Mouse (Mus musculus): ENCODE measurements around the gene Psmd3. TPM values are rescaled to one million over a fixed set of nuclear protein-coding genes. Genes with fewer than 3 reads are reported as not detected.
A peak's percentile ranks its signal among the peaks of the same experiment; 100 is the strongest.

Psmd3 gene
- total and polyA plus RNA-seq, 2 experiments from 2014 or later: 96.4 to 147 TPM

GRCm38 (mm10) chr11:98738925-98739324 is 56.6 kb downstream of the Psmd3 start:
- no peak overlapping the region for H3K4me3 ChIP-seq (ENCODE audit: low read depth, low read length)
- H3K4me2 ChIP-seq (ENCODE audit: low read depth, low read length): no peak overlapping the region
- no peak overlapping the region for H3K27ac ChIP-seq (ENCODE audit: low read depth)
- DNase-seq (ENCODE audit: low spot score) (no peak), ATAC-seq (ENCODE audit: insufficient read depth, low read depth) (no peak)
- H3K4me1 ChIP-seq (ENCODE audit: control insufficient read depth, insufficient read depth): peaks cover 17% of the 10 kb centered on the region
- peaks cover 3% of the 10 kb centered on the region; the same call in 1 of the 2 replicates for H3K9me3 ChIP-seq (replicated peaks; ENCODE audit: control insufficient read depth, low read length)
- no peaks in the 10 kb centered on the region for H3K36me3 ChIP-seq (replicated peaks; ENCODE audit: control insufficient read depth, insufficient read depth, low read length)
- TF ChIP-seq EP300 (IDR thresholded peaks at IDR 0.05; ENCODE audit: low read depth) (no peak), CTCF (IDR thresholded peaks at IDR 0.05; ENCODE audit: low read depth) (no peak)
- WGBS: 59% methylated on average over 9 of the region's 9 CpGs
- H3K9ac ChIP-seq (replicated peaks; ENCODE audit: low read depth, low read length): no peak overlapping the region
- H3K27me3 ChIP-seq (ENCODE audit: control insufficient read depth, insufficient read depth, low read length): no peaks in the 10 kb centered on the region

DNA sequence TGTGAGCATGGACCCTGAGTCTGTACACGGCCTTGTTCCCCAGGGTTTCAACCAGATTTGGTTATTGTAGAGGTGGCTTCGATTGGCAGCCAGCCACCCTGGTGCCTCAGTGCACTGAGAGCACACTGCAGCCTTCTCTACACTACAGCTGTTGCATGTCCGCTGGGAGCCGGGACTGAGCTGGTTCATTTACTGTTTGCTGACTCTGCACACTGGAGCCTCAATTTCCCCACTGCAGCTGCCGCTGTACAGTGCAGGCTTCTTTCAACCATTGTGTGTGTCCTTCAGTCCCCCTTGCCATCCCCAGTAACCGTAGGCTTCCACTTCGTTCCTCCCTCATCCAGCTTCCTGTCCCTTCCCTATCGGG is 57.7 kb downstream of the Psmd3 start:
- H3K9me3 ChIP-seq (replicated peaks; ENCODE audit: control insufficient read depth, low read length): no peaks in the 10 kb centered on the region
- no peaks in the 10 kb centered on the region for H3K27me3 ChIP-seq (ENCODE audit: control insufficient read depth, insufficient read depth, low read length)
- DNase-seq (ENCODE audit: low spot score) (no peak), ATAC-seq (ENCODE audit: insufficient read depth, low read depth) (no peak; the same call in 1 of the 2 replicates)
- 8% methylated on average over 8 of the region's 8 CpGs for WGBS
- peak overlapping the region; percentile 80 for H3K4me2 ChIP-seq (ENCODE audit: low read depth, low read length)
- H3K36me3 ChIP-seq (replicated peaks; ENCODE audit: control insufficient read depth, insufficient read depth, low read length): no peaks in the 10 kb centered on the region
- peak overlapping the region; percentile 99 for H3K27ac ChIP-seq (ENCODE audit: low read depth)
- peaks cover 28% of the 10 kb centered on the region for H3K4me1 ChIP-seq (ENCODE audit: control insufficient read depth, insufficient read depth)
- H3K4me3 ChIP-seq (ENCODE audit: low read depth, low read length): peak overlapping the region; percentile 96
- peak overlapping the region; percentile 99 for H3K9ac ChIP-seq (replicated peaks; ENCODE audit: low read depth, low read length)
- TF ChIP-seq CTCF (IDR thresholded peaks at IDR 0.05; ENCODE audit: low read depth) (no peak), EP300 (IDR thresholded peaks at IDR 0.05; ENCODE audit: low read depth) (no peak)

- peak within 1 kb of the TSS; percentile 96 for H3K4me3 ChIP-seq (ENCODE audit: low read depth, low read length)
- H3K36me3 ChIP-seq (replicated peaks; ENCODE audit: control insufficient read depth, insufficient read depth, low read length): no peaks in the 10 kb centered on the region
- TF ChIP-seq EP300 (IDR thresholded peaks at IDR 0.05; ENCODE audit: low read depth): no peak
- TF ChIP-seq CTCF (IDR thresholded peaks at IDR 0.05; ENCODE audit: low read depth): no peak
- ATAC-seq (ENCODE audit: insufficient read depth, low read depth): peak; percentile 77
- H3K27me3 ChIP-seq (ENCODE audit: control insufficient read depth, insufficient read depth, low read length): no peaks in the 10 kb centered on the region
- peak; percentile 89 for DNase-seq (ENCODE audit: low spot score)
- H3K9me3 ChIP-seq (replicated peaks; ENCODE audit: control insufficient read depth, low read length): no peaks in the 10 kb centered on the region
- H3K4me1 ChIP-seq (ENCODE audit: control insufficient read depth, insufficient read depth): peaks cover 33% of the 10 kb centered on the region
- H3K9ac ChIP-seq (replicated peaks; ENCODE audit: low read depth, low read length): peak within 1 kb of the TSS; percentile 99
- H3K4me2 ChIP-seq (ENCODE audit: low read depth, low read length): peak within 1 kb of the TSS; percentile 80
- H3K27ac ChIP-seq (ENCODE audit: low read depth): peak within 1 kb of the TSS; percentile 99
- under 1% methylated on average over 22 of the region's 22 CpGs for WGBS
Observed at GRCm38 (mm10) chr11:98740393-98741050, 58.2 kb downstream of the Psmd3 start, which contains the start of gene Thra. Gene Thra (plus strand): TSS chr11:98740638.

- TF ChIP-seq CTCF (IDR thresholded peaks at IDR 0.05; ENCODE audit: low read depth): no peak
- no peak for TF ChIP-seq EP300 (IDR thresholded peaks at IDR 0.05; ENCODE audit: low read depth)
- Histone ChIP-seq H3K27me3 (ENCODE audit: control insufficient read depth, insufficient read depth, low read length) (no peaks in the 10 kb centered on the region), H3K27ac (ENCODE audit: low read depth) (peak overlapping the region; percentile 99), H3K4me3 (ENCODE audit: low read depth, low read length) (peak overlapping the region; percentile 96), H3K9me3 (replicated peaks; ENCODE audit: control insufficient read depth, low read length) (no peaks in the 10 kb centered on the region), H3K9ac (replicated peaks; ENCODE audit: low read depth, low read length) (peak overlapping the region; percentile 99), H3K36me3 (replicated peaks; ENCODE audit: control insufficient read depth, insufficient read depth, low read length) (no peaks in the 10 kb centered on the region), H3K4me1 (ENCODE audit: control insufficient read depth, insufficient read depth) (peaks cover 39% of the 10 kb centered on the region), H3K4me2 (ENCODE audit: low read depth, low read length) (peak overlapping the region; percentile 80)
- no peak for DNase-seq (ENCODE audit: low spot score)
- WGBS: under 1% methylated on average over 17 of the region's 17 CpGs
- ATAC-seq (ENCODE audit: insufficient read depth, low read depth): no peak
Observed at GRCm38 (mm10) chr11:98741051-98741620, 58.8 kb downstream of the Psmd3 start.

DNA sequence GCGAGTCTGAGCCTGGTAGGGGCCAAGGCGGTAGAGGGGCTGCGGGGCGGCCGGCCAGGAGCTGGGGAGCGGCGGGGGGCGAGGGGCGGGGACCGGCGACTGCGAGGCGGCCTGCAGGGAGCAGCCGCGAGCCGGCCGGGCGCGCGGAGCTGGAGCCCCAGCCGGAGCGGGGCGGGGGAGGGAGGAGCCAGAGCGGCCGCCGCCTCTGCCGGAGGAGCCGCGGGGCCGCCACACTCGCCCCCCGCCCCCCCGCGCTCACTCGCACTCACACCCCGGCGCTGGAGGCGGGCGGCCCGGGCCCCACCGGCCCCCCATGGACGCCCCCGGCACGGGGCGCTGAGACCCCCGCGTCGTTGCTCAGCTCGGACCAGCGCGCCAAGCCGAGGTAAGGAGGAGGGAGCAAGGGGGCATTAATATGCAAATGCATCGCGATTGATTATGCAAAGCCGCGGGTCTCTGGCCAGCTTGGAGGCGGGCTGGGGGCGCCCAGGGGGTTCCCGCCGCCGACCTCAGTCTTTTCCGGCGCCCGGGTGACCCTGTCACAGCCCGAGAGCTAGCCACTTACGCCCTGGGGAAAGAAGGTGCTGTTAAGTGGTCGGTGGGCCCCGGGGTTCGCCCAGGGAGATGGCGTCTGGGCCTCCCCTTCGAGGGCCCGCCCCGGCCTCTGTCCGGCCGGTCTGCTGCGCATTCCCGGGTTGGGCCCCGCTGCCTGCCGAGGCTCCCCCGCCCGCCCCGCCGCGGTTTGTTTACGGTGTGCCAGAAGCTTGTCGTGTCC is 59.5 kb downstream of the Psmd3 start:
- under 1% methylated on average over 51 of the region's 86 CpGs for WGBS
- Histone ChIP-seq H3K4me2 (ENCODE audit: low read depth, low read length) (peak overlapping the region; percentile 80), H3K4me3 (ENCODE audit: low read depth, low read length) (peak overlapping the region; percentile 96), H3K9ac (replicated peaks; ENCODE audit: low read depth, low read length) (peak overlapping the region; percentile 99), H3K9me3 (replicated peaks; ENCODE audit: control insufficient read depth, low read length) (no peaks in the 10 kb centered on the region), H3K36me3 (replicated peaks; ENCODE audit: control insufficient read depth, insufficient read depth, low read length) (no peaks in the 10 kb centered on the region), H3K27me3 (ENCODE audit: control insufficient read depth, insufficient read depth, low read length) (no peaks in the 10 kb centered on the region), H3K4me1 (ENCODE audit: control insufficient read depth, insufficient read depth) (peaks cover 46% of the 10 kb centered on the region), H3K27ac (ENCODE audit: low read depth) (peak overlapping the region; percentile 99)
- peak; percentile 85 for DNase-seq (ENCODE audit: low spot score)
- peak; percentile 73 for ATAC-seq (ENCODE audit: insufficient read depth, low read depth)
- TF ChIP-seq EP300 (IDR thresholded peaks at IDR 0.05; ENCODE audit: low read depth) (no peak), CTCF (IDR thresholded peaks at IDR 0.05; ENCODE audit: low read depth) (no peak; the same call in 1 of the 2 replicates)

All from heart, postnatal 0 days (tissue).